Mouse (Mus musculus): ENCODE measurements around the gene Rubcnl. TPM values are rescaled to one million over a fixed set of nuclear protein-coding genes. Genes with fewer than 3 reads are reported as not detected.
A peak's percentile ranks its signal among the peaks of the same experiment; 100 is the strongest.

Gene Rubcnl
- polyA plus RNA-seq, 1 experiment from 2014 or later = 0.69 TPM

DNA sequence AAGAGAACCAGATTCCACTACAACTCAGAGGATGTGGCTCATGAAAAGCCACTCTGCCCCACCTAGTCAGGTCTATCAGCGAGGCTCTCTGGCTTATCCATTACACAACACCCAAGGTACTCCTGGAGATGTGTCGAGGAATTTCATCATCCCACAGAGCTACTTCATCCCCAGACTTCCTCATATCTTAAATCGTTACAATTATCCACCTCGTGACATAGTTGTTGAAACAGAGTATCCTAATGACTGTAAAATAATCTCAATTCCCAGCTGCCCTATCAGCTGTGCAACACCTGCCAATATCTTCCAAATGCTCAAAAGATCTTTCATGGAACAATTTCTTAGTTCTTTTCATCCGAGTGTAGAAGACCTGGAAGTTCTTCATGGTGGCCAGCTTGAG lies 32.7 kb upstream of the Rubcnl start:
- H3K9ac ChIP-seq (replicated peaks) = no peak overlapping the region
- H3K4me1 ChIP-seq (ENCODE audit: insufficient read depth) = 0 out of 2 replicates have a peak, but pooled peaks cover 2% of the 10 kb centered on the region
- DNase-seq (no peak), ATAC-seq (no peak)
- H3K4me3 ChIP-seq (ENCODE audit: low read depth, low read length) = no peak overlapping the region
- H3K27ac ChIP-seq (ENCODE audit: low read depth) = no peak overlapping the region
- H3K36me3 ChIP-seq (replicated peaks; ENCODE audit: insufficient read depth, low read length) = no peaks in the 10 kb centered on the region
- no peak overlapping the region for H3K4me2 ChIP-seq (ENCODE audit: low read depth, low read length)
- no peaks in the 10 kb centered on the region for H3K27me3 ChIP-seq (ENCODE audit: insufficient read depth, low read length)
- 56% methylated on average over 5 of the region's 5 CpGs for WGBS (ENCODE audit: insufficient replicate concordance)
- H3K9me3 ChIP-seq (ENCODE audit: low read length) = no peaks in the 10 kb centered on the region
- TF ChIP-seq CTCF (IDR thresholded peaks at IDR 0.05; ENCODE audit: low read depth) = no peak

DNA sequence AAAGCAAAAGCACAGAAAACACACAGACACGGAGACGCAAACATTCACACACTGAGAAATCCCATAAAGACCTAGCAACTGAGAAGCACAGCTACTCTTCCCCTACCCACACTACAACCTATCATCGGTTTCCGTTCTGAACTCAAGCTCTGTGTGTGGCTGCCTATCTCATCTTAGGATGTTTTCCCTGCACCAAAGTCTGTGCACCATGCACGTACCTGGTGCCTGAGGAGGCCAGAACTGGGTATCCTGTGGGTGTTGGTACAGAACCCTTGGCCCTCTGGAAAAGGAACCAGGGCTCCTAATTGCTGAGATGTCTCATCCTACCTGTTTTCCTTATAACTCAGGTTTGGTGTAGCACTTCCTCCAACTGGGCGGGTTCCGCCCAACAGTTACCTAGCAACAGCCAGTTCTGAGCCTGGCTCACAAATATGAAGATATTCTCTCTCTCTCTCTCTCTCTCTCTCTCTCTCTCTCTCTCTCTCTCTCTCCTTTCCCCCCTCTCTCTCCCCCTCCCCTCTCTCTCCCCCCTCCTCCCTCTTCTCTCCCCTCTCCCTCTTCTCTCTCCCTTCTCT lies 30.9 kb upstream of the Rubcnl start:
- Histone ChIP-seq H3K4me2 (ENCODE audit: low read depth, low read length) (no peak overlapping the region), H3K9ac (replicated peaks) (no peak overlapping the region), H3K27ac (ENCODE audit: low read depth) (no peak overlapping the region), H3K4me3 (ENCODE audit: low read depth, low read length) (no peak overlapping the region), H3K36me3 (replicated peaks; ENCODE audit: insufficient read depth, low read length) (no peaks in the 10 kb centered on the region), H3K4me1 (ENCODE audit: insufficient read depth) (peaks cover 5% of the 10 kb centered on the region; the same call in 1 of the 2 replicates), H3K27me3 (ENCODE audit: insufficient read depth, low read length) (no peaks in the 10 kb centered on the region), H3K9me3 (ENCODE audit: low read length) (no peaks in the 10 kb centered on the region)
- TF ChIP-seq CTCF (IDR thresholded peaks at IDR 0.05; ENCODE audit: low read depth) (no peak), EP300 (IDR thresholded peaks at IDR 0.05; ENCODE audit: low read depth) (no peak)
- 62% methylated on average over 7 of the region's 7 CpGs for WGBS (ENCODE audit: insufficient replicate concordance)
- no peak for DNase-seq
- ATAC-seq = no peak

DNA sequence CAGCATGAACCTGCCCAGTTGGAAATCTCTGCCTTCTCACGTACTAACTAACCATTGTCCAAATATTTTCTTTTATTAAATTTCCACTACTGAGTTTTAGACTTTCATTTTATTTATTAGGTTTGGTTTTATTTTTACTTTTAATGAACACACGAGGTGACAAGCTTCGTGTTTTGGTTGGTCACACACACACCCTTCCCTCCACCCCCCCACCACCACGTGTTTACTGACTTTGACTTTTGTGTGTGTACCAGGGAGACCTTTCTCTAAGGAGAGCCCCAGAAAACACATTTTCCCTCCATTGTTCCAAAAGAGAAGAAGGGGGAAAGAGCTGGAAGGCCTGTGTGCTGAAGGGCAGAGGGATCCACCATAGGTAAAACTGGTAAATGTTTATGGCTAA lies 30.2 kb upstream of the Rubcnl start:
- Histone ChIP-seq H3K4me1 (ENCODE audit: insufficient read depth) (peaks cover 5% of the 10 kb centered on the region; the same call in 1 of the 2 replicates), H3K36me3 (replicated peaks; ENCODE audit: insufficient read depth, low read length) (no peaks in the 10 kb centered on the region), H3K4me3 (ENCODE audit: low read depth, low read length) (no peak overlapping the region), H3K9me3 (ENCODE audit: low read length) (no peaks in the 10 kb centered on the region), H3K4me2 (ENCODE audit: low read depth, low read length) (no peak overlapping the region), H3K9ac (replicated peaks) (no peak overlapping the region), H3K27me3 (ENCODE audit: insufficient read depth, low read length) (no peaks in the 10 kb centered on the region), H3K27ac (ENCODE audit: low read depth) (no peak overlapping the region)
- ATAC-seq = no peak
- 49% methylated on average over 4 of the region's 4 CpGs for whole genome bisulfite sequencing (ENCODE audit: insufficient replicate concordance)
- no peak for TF ChIP-seq CTCF (IDR thresholded peaks at IDR 0.05; ENCODE audit: low read depth)
- no peak for TF ChIP-seq EP300 (IDR thresholded peaks at IDR 0.05; ENCODE audit: low read depth)
- no peak for DNase-seq

DNA sequence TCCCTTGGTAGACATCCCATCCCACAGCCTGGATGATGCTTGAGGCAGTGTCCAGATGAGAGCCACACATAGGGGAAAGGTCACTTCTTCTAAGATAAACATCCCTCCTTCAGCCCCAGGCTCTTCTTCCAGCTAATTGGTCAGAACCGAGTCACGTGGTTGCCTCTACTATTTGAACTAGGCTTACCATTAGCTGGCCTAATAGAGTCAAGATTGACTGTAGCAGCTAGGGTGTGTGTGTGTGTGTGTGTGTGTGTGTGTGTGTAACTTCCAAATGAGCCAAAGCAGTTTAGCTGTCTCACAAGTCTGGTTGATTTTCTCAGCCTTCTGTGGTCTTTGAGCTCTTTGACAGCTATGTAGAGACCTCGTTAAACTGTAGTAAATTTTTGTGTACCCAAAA lies 29.3 kb upstream of the Rubcnl start:
- Histone ChIP-seq H3K27ac (ENCODE audit: low read depth) (no peak overlapping the region), H3K4me2 (ENCODE audit: low read depth, low read length) (no peak overlapping the region), H3K4me1 (ENCODE audit: insufficient read depth) (peaks cover 5% of the 10 kb centered on the region; the same call in 1 of the 2 replicates), H3K27me3 (ENCODE audit: insufficient read depth, low read length) (no peaks in the 10 kb centered on the region), H3K9ac (replicated peaks) (no peak overlapping the region), H3K36me3 (replicated peaks; ENCODE audit: insufficient read depth, low read length) (no peaks in the 10 kb centered on the region), H3K9me3 (ENCODE audit: low read length) (no peaks in the 10 kb centered on the region), H3K4me3 (ENCODE audit: low read depth, low read length) (no peak overlapping the region)
- WGBS (ENCODE audit: insufficient replicate concordance) = 66% methylated on average over 3 of the region's 3 CpGs
- DNase-seq = no peak
- TF ChIP-seq EP300 (IDR thresholded peaks at IDR 0.05; ENCODE audit: low read depth) = no peak
- no peak for TF ChIP-seq CTCF (IDR thresholded peaks at IDR 0.05; ENCODE audit: low read depth)
- ATAC-seq = no peak

DNA sequence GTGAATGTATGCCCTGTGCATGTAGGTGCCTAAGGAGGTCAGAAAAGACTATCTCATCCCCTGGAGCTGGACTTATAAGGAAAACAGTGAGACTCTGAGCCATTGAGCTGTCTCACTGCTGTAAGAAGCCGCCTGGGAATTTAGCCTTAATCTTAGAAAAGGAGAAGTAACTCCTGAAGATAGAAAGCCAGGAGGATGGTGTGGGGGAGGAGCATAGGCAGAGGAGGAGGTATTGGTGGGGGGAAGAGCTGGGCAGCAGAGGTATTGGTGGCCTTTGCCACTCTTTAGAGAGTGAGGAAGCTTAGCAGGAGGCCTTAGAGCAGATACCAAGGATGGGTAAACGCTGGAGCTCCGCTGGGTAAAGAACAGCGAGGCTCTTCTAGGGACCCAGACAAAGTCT lies 26.5 kb upstream of the Rubcnl start:
- H3K4me3 ChIP-seq (ENCODE audit: low read depth, low read length) = no peak overlapping the region
- no peak overlapping the region for H3K9ac ChIP-seq (replicated peaks)
- DNase-seq (no peak), ATAC-seq (no peak)
- peaks cover 2% of the 10 kb centered on the region; the same call in 1 of the 2 replicates for H3K4me1 ChIP-seq (ENCODE audit: insufficient read depth)
- no peaks in the 10 kb centered on the region for H3K27me3 ChIP-seq (ENCODE audit: insufficient read depth, low read length)
- TF ChIP-seq EP300 (IDR thresholded peaks at IDR 0.05; ENCODE audit: low read depth) (no peak), CTCF (IDR thresholded peaks at IDR 0.05; ENCODE audit: low read depth) (no peak)
- no peak overlapping the region for H3K4me2 ChIP-seq (ENCODE audit: low read depth, low read length)
- no peaks in the 10 kb centered on the region for H3K9me3 ChIP-seq (ENCODE audit: low read length)
- no peaks in the 10 kb centered on the region for H3K36me3 ChIP-seq (replicated peaks; ENCODE audit: insufficient read depth, low read length)
- H3K27ac ChIP-seq (ENCODE audit: low read depth) = no peak overlapping the region
- 39% methylated on average over 4 of the region's 4 CpGs for WGBS (ENCODE audit: insufficient replicate concordance)

DNA sequence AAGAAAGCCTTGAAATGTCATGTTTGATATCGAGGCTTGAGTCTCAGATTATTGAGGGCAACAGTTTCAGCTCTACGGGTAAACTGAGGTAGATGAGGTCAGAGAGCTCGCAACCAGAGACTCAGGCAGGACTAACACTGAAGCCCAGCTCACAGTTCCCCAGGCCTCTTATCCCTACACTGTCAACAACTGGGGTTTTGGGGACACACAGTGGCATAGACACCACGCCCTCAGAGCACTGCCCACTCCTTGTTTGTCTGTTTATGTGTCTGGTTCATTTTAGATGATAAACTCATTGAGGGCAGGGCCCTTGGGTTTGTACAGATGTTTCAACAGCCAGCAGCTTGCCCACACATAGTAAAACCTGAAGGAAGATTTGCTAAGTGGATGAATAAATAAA lies 25.9 kb upstream of the Rubcnl start:
- Histone ChIP-seq H3K4me1 (ENCODE audit: insufficient read depth) (peaks cover 2% of the 10 kb centered on the region; the same call in 1 of the 2 replicates), H3K4me3 (ENCODE audit: low read depth, low read length) (no peak overlapping the region), H3K4me2 (ENCODE audit: low read depth, low read length) (no peak overlapping the region), H3K9ac (replicated peaks) (no peak overlapping the region), H3K9me3 (ENCODE audit: low read length) (no peaks in the 10 kb centered on the region), H3K36me3 (replicated peaks; ENCODE audit: insufficient read depth, low read length) (no peaks in the 10 kb centered on the region), H3K27me3 (ENCODE audit: insufficient read depth, low read length) (no peaks in the 10 kb centered on the region), H3K27ac (ENCODE audit: low read depth) (no peak overlapping the region)
- ATAC-seq = peak; percentile 25; the same call in 1 of the 2 replicates
- no peak for TF ChIP-seq CTCF (IDR thresholded peaks at IDR 0.05; ENCODE audit: low read depth)
- 75% methylated on average over 4 of the region's 4 CpGs for WGBS (ENCODE audit: insufficient replicate concordance)
- no peak for DNase-seq
